24 mouse cellular contexts compared by ENCODE assay signal in the genomic region with DNA sequence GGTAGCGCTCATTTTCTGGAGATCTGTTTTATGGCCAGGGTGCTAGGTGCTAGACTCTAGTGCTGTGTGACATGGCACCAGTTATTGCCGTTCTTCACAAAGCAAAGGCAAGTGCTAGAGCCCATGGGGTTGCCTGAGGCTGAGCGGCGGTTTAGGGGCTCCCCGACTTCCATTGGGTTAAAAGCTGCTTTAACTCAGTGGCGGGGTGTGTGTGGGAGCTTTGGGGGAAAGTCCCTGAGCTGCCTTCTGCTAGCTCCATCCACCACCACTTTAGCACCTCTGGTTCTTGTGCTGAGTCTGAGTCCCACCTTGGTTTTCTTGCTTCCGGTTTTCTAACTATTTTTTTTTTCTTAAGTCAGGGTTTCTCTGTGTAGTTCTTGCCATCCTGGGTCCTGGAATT. TPM values are rescaled to one million over a fixed set of nuclear protein-coding genes. Genes with fewer than 3 reads are reported as not detected.
DNase-seq lines count a peak whose midpoint lies in the region; ATAC-seq and TF ChIP-seq lines count a peak whose summit lies in the region.
"Had no signal": no experiment of that assay in that cellular context is flagged by ENCODE, and none has a peak within 500 bp of the region (broad histone marks: within the 10 kb centered on the region; RNA-seq: fewer than 3 reads in every experiment).

No protein-coding gene starts in this region.

- WGBS in spleen, adult 2 months = 56% methylated on average over 7 of the region's 7 CpGs
- 89% methylated on average over 7 of the region's 7 CpGs for WGBS in stomach, postnatal 0 days
- WGBS in hindbrain, embryonic 14.5 days = 93% methylated on average over 7 of the region's 7 CpGs

- no peak overlapping the region for H3K9ac ChIP-seq in stomach, postnatal 0 days (ENCODE audit: low read length)
- no peak overlapping the region for H3K9ac ChIP-seq in hindbrain, embryonic 14.5 days
- H3K9ac ChIP-seq: embryonic facial prominence, embryonic 13.5 days; forebrain, embryonic 12.5 days; kidney, embryonic 15.5 days; limb, embryonic 12.5 days; liver, postnatal 0 days; midbrain, embryonic 13.5 days had no signal

- no peak for TF ChIP-seq CTCF in spleen, adult 2 months (IDR thresholded peaks at IDR 0.05; ENCODE audit: extremely low read depth, insufficient read depth, insufficient read length, insufficient replicate concordance)
- no peak for TF ChIP-seq CTCF in stomach, postnatal 0 days (IDR thresholded peaks at IDR 0.05; ENCODE audit: low read depth)

- 0 out of 2 replicates have a peak, but pooled peaks have one; percentile 19 for ATAC-seq in monocyte, adult 5-6 weeks (replicated peaks; ENCODE audit: insufficient number of reproducible peaks, low FRiP score, low TSS enrichment, poor library complexity, severe bottlenecking)
- no peak for ATAC-seq in stomach, postnatal 0 days (ENCODE audit: low FRiP score, low TSS enrichment)
- no peak for ATAC-seq in hindbrain, embryonic 14.5 days (ENCODE audit: low FRiP score)
- ATAC-seq: hindbrain, postnatal 0 days; liver, postnatal 0 days; midbrain, embryonic 13.5 days had no signal

- H3K36me3 ChIP-seq in spleen, adult 2 months (ENCODE audit: control insufficient read depth, insufficient read depth, low read length) = no peaks in the 10 kb centered on the region
- no peaks in the 10 kb centered on the region for H3K36me3 ChIP-seq in stomach, postnatal 0 days (ENCODE audit: control insufficient read depth, insufficient read depth, low read length)
- H3K36me3 ChIP-seq in hindbrain, embryonic 14.5 days (replicated peaks; ENCODE audit: control insufficient read depth, insufficient read depth) = no peaks in the 10 kb centered on the region
- H3K36me3 ChIP-seq: embryonic facial prominence, embryonic 13.5 days; forebrain, embryonic 12.5 days; heart, embryonic 10.5 days; kidney, embryonic 15.5 days; limb, embryonic 12.5 days; midbrain, embryonic 13.5 days had no signal

- no peak overlapping the region for H3K4me2 ChIP-seq in stomach, postnatal 0 days (replicated peaks; ENCODE audit: low read depth)
- no peak overlapping the region for H3K4me2 ChIP-seq in hindbrain, embryonic 14.5 days (replicated peaks)
- H3K4me2 ChIP-seq: embryonic facial prominence, embryonic 13.5 days; forebrain, embryonic 12.5 days; kidney, embryonic 15.5 days; limb, embryonic 12.5 days; liver, embryonic 11.5 days; midbrain, embryonic 13.5 days had no signal

- H3K9me3 ChIP-seq in stomach, postnatal 0 days (ENCODE audit: control insufficient read depth, low read length) = no peaks in the 10 kb centered on the region
- no peaks in the 10 kb centered on the region for H3K9me3 ChIP-seq in hindbrain, embryonic 14.5 days (ENCODE audit: control insufficient read depth, low read length)
- H3K9me3 ChIP-seq: embryonic facial prominence, embryonic 13.5 days; forebrain, embryonic 12.5 days; heart, embryonic 10.5 days; kidney, embryonic 15.5 days; limb, embryonic 12.5 days; midbrain, embryonic 13.5 days had no signal

- peak overlapping the region; percentile 27 for H3K27ac ChIP-seq in spleen, adult 2 months (ENCODE audit: insufficient read depth, low read length)
- H3K27ac ChIP-seq in stomach, postnatal 0 days (replicated peaks) = no peak overlapping the region
- no peak overlapping the region for H3K27ac ChIP-seq in hindbrain, embryonic 14.5 days
- H3K27ac ChIP-seq: embryonic facial prominence, embryonic 13.5 days; forebrain, embryonic 12.5 days; heart, embryonic 10.5 days; hindbrain, postnatal 0 days; kidney, embryonic 15.5 days; limb, embryonic 12.5 days; midbrain, embryonic 13.5 days had no signal

- peak in 1 of 2 experiments; percentile 48 for DNase-seq in spleen, adult 2 months (ENCODE audit: low read depth in 1 of 2, low spot score in 2 of 2)
- no peak for DNase-seq in spleen, postnatal 14 days (ENCODE audit: low spot score in 2 of 2)
- peak; percentile 79 for DNase-seq in T-cell, adult 2 months (ENCODE audit: low spot score)
- DNase-seq in thymus, postnatal 25 days = peak; percentile 42
- no peak for DNase-seq in cerebellum, adult 9-10 months
- DNase-seq in stomach, postnatal 0 days (ENCODE audit: low spot score) = no peak
- no peak for DNase-seq in hindbrain, embryonic 14.5 days (ENCODE audit: low spot score)
- DNase-seq: cerebellum, adult 18-20 months; cerebellum, postnatal 36 days; embryo, embryonic 11 days; kidney, adult 11 months; kidney, postnatal 36 days; liver, postnatal 0 days; lung, postnatal 14 days had no signal

- TF ChIP-seq POLR2A in spleen, adult 2 months (IDR thresholded peaks at IDR 0.05; ENCODE audit: low read depth, low read length) = no peak

- H3K27me3 ChIP-seq in spleen, adult 2 months (ENCODE audit: control insufficient read depth, insufficient read depth, low read length) = no peaks in the 10 kb centered on the region
- H3K27me3 ChIP-seq in stomach, postnatal 0 days (ENCODE audit: control insufficient read depth, insufficient read depth, low read length) = no peaks in the 10 kb centered on the region
- H3K27me3 ChIP-seq in hindbrain, embryonic 14.5 days (ENCODE audit: control insufficient read depth, insufficient read depth, low read length) = no peaks in the 10 kb centered on the region
- H3K27me3 ChIP-seq: forebrain, embryonic 12.5 days; kidney, embryonic 15.5 days; midbrain, embryonic 13.5 days had no signal

- TF ChIP-seq EP300 in stomach, postnatal 0 days (optimal IDR thresholded peaks at IDR 0.05) = no peak

- H3K4me3 ChIP-seq in spleen, adult 2 months (ENCODE audit: extremely low read depth, insufficient read depth, insufficient read length) = no peak overlapping the region
- H3K4me3 ChIP-seq in stomach, postnatal 0 days (ENCODE audit: low read depth, low read length) = no peak overlapping the region
- no peak overlapping the region for H3K4me3 ChIP-seq in hindbrain, embryonic 14.5 days (replicated peaks; ENCODE audit: low read length)
- H3K4me3 ChIP-seq: embryonic facial prominence, embryonic 13.5 days; erythroblast, embryonic 14.5 days; forebrain, embryonic 12.5 days; heart, embryonic 10.5 days; kidney, embryonic 15.5 days; limb, embryonic 12.5 days; midbrain, embryonic 13.5 days had no signal

- peaks cover 45% of the 10 kb centered on the region; the same call in 1 of the 2 replicates for H3K4me1 ChIP-seq in spleen, adult 2 months (ENCODE audit: control insufficient read depth, insufficient read depth, insufficient read length)
- H3K4me1 ChIP-seq in stomach, postnatal 0 days (replicated peaks; ENCODE audit: control insufficient read depth, insufficient read depth) = no peaks in the 10 kb centered on the region
- no peaks in the 10 kb centered on the region for H3K4me1 ChIP-seq in hindbrain, embryonic 14.5 days (replicated peaks; ENCODE audit: control insufficient read depth, insufficient read depth, low read length)
- H3K4me1 ChIP-seq: embryonic facial prominence, embryonic 13.5 days; forebrain, embryonic 12.5 days; limb, embryonic 12.5 days; midbrain, embryonic 13.5 days had no signal

RNA-seq across cellular contexts. Expression of a gene that starts 14.1 kb away (rescaled TPM):
- 9.8 and 11.6 TPM in 2 replicates for polyA plus RNA-seq in spleen, adult 2 months (2012; rRNA removed)
- 10.4 to 18.5 TPM (median 16.8 TPM) in 3 replicates for total RNA-seq in monocyte, adult 5-6 weeks (2017)
- 20.9 and 24.7 TPM in 2 replicates for polyA plus RNA-seq in stomach, postnatal 0 days (2015; fragmentation: Nextera tagmentation; extraction: Ambion mirVana)
- polyA plus RNA-seq in hindbrain, embryonic 14.5 days (2014; fragmentation: Nextera tagmentation; extraction: Ambion mirVana) = 1.4 and 2.0 TPM in 2 replicates

Comparison
In these comparisons a context has a peak if more than half of its experiments do, and no peak if none do; other contexts are left out.
1. DNase-seq: peak in T-cell, adult 2 months (single experiment) and thymus, postnatal 25 days (single experiment); none in spleen, postnatal 14 days (0 of 2), cerebellum, adult 9-10 months (single experiment), stomach, postnatal 0 days (single experiment) and hindbrain, embryonic 14.5 days (single experiment).